Mouse (Mus musculus): ENCODE measurements at regions not wholly inside any gene's neighbourhood (a gene's known extent, or its start where the extent isn't known, plus 50 kb on each side); places are given as distances from the start of the nearest gene placed in this dataset.

DNA sequence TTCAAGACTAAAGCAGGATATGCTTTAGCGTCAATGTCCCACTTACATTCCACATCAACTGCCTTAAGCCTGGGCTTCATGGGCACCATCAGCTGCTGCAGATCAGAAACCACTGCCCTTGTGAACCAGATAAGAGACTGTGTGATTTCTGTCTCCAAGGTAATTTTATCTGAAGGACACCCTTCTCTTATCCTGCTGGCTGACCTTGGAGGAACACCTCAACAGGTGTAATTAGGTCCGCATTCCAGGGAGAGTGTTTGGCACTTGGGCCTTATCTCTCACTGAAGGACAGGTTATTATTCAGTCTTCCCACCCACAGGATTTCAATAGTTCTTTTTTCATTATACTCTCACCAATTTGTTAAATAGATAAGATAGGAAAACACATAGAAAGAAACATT is 583.1 kb upstream of the Kdm8 start:
- no peak for DNase-seq (ENCODE audit: low spot score)

DNA sequence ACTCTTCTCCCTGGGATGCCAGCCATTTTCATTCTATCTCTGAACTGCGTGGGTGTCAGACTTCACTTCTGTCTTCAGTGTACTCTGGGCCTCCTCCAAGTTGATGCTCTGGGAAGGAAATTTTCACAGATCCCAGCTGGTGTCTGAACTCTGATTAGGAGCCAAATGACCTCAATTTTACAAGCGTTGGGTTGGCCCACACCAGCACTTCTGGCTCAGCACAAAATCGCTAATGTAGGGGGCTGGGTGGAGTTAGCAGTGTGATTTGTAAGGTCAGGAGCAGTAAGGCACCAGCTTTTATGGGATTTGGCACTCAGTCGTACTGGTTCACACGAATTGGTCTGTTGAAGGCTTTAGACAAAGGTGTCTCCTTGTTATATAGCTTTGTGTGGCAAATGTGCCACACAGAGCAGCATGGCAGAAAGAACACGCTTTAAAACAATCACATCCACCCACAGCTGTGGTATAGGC is 576.3 kb upstream of the Kdm8 start:
- DNase-seq (ENCODE audit: low spot score): no peak

DNA sequence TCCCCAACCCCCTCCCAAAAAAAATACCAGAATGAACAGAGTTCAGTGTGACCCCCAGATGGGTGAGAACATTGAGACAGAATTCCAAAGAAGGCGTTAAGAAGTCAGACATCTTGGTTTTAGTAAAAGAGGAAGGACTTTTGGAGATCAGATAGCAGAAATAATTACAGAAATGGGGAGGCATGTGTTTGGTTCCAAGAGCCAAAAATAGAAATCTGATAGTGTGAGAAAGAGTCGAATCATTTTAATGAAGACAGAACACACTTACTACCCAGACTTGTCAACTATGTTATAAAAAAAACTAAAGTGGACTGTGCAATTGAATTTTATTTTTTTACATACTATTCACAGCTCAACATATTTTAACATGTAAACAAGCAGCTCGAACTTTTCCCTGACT is 575.9 kb upstream of the Kdm8 start:
- no peak for DNase-seq (ENCODE audit: low spot score)

DNA sequence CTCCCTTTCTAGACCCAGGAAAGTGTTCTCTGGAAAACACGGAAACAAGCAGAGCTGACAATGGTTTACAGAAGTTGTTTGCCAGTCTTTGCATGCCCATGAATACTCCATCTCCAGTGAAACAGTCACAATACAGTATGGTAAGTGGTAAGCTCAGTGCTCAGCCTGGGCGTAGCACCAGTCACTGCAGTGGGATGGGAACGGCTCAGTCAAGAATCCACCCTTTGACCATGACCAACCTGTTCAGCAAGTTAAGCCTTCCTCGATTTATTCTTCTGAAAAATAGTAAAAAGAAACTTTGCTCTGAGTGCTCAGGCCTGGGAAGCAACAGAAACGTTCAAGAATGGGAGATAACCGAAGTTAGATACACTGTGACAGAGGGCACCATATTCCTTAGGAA is 563.7 kb upstream of the Kdm8 start:
- no peak for DNase-seq (ENCODE audit: low spot score)

DNA sequence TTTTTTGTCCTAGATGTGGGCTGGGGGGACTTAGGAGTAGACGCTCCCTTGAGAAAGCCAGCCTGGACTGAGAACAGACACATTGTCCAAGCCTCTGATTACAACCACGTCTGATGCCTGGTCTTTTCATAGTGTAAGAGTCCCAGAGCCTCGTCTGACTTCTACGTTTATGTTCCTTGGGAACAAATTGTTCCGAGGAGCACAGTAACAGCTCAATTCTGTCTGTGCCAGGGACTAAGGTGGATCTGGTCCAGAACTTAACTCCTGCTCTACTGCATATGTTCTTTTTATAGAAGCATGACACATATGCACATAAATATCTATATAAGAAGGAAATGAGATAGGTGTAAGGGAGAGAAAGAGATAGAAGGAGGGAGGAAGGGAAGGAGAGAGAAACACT is 537.2 kb upstream of the Kdm8 start:
- DNase-seq (ENCODE audit: low spot score): no peak

DNA sequence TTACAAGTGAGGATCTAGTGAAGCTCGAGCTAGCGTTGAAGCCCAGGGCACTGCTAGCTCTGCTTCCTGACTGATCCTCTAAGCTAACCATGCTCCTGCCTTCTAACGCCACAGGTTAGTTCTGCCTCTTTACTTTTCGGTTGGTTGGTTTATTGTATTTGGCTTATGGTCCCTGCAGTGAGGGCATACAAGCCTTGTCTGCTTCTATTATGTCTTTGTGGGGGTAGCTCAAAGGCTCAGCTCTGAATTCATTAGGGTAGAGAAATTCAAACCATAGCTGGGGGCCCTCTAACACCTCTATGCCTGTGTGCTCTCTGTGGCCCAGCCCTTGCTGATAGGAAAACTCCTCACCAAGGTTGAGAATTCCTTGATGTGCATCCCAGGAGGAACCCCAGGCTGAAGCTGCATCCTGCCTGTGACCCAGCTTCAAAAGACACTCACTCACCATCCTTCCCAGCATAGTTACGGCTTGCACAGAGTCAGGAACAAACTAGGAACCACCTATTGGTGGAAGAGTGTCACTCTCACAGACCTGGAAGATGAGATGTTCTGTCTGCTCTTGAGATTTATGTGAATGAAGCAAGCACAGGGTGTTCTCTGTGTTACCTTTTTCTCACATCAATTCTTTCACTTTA is 536.7 kb upstream of the Kdm8 start:
- DNase-seq (ENCODE audit: low spot score): no peak

DNA sequence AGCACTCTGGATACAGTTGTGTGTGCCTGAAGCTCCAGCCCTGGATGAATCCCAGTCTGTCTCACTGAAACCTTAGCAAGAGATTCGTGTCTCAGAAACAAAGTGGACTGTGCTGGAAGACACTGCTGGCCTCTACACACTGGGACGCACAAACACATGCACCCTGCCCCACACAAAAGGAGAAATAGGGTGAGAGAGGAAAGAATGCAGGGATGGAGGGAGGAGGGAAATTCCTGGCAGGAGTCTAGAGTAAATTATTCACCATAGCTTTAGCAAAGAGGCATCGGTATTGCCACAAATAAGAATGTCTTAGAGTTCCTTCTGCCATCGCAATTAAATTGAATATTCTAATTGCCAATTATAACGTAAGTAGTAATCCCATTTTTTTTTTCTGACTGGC is 530.4 kb upstream of the Kdm8 start:
- no peak for DNase-seq (ENCODE audit: low spot score)

DNA sequence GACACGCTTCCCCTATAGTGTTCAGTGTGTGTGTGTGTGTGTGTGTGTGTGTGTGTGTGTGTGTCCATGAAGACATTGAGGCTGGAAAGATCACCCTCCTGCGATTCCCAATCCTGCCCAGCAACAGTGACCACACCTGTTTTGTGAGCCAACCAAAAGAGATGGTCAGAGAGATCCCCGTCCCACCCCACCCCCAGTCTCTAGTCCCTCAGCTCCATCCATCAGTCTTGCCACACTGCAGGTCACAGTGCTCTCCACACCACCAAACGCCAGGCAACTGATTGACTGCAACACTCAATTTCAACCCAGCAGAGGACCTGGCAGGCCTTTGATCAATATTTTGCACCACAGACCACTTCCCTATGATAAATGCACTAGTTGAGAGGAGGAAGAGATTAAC is 530.0 kb upstream of the Kdm8 start:
- no peak for DNase-seq (ENCODE audit: low spot score)

DNA sequence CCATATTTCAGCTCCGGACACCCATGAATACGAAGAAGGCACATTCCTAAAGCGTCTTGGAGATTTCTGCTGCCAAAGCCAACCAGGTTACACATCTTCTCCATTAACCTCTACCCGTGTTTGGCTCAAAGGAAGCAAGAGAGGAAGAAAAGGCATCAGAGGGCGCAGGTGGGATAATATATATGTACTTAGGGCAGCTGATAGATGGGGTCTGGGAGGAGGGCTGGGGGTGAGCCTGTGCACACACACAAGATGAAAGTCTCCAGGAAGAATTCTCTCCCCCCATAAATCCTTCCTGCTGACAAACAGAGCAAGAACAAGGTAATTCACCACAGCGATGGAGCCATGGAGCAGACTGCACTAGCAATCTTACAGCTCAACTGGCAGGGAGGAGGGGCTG is 529.5 kb upstream of the Kdm8 start:
- no peak for DNase-seq (ENCODE audit: low spot score)

DNA sequence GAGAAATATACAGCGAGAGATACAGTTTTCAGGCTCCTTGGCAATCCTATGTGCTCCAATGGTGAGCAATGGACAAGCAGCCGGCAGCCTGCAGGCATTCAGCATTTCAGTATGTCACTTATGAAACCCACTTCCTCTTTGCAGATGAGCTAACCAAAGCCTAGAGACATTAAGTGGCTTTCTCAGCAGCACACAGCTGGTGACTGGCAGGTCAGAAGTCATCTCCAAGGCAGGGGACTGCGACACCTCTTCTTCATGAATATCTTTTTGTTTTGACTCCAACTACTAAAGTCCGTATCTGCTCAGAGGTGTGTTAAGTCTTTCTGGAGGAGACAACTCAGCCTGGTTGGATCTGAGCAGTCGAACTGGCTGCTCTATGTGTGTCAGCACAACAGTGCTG is 528.8 kb upstream of the Kdm8 start:
- no peak for DNase-seq (ENCODE audit: low spot score)

DNA sequence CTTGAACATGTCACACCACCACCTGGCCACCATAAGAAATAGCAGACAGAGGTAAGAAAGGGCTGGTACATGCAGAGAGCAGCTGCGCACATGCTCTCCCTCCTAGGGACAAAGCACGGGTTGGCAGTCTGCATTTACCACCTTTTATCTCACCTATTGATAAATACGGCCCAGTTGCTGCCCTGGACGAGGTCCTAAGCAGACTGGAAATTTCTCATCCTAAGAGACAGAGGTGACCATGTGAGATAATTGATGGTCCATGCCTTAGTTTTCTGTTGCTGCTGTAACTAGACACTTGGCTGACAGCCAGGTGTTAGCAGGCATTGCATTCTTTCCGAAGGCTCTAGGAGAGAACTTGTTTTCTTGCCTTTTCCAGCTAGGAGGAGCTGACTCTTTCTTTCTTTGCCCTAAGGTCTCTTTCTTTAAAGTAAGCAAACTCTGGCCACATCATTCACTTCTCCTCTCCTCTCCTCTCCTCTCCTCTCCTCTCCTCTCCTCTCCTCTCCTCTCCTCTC is 526.8 kb upstream of the Kdm8 start:
- DNase-seq (ENCODE audit: low spot score): no peak

DNA sequence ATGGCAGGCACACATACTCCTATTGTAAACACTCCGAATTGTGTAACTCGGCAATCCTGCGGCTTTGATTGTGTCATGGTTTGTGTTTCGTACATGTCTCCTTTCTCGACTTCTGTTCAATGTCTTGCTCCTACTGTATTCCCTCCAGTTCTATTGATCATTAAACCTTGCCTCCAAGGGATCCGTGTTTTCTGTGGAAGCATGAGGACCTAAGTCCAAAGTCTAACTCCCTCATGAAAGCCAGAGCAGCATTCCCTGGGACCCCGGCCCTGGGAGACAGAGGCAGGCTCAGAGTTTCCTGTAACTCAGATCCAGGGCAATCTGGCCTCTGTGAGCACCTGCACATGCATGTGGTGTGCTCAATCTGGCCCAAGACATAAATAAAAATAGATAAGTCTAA is 521.7 kb upstream of the Kdm8 start:
- no peak for DNase-seq (ENCODE audit: low spot score)

DNA sequence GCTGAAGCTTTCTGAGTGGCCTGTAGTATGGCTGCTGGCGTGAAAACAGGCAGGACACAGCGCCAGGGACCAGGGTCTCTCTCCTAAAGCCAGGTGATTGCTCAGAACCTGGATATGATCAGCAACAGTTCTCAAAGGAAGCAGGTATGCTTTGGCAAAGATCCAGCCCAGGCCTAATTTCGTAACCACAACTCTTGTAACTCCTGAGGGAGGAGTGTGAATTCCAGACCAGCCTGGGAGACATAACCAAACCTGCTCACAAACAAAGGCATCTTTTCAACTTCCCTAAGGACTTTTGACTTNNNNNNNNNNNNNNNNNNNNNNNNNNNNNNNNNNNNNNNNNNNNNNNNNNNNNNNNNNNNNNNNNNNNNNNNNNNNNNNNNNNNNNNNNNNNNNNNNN is 510.9 kb upstream of the Kdm8 start:
- DNase-seq (ENCODE audit: low spot score): no peak

DNA sequence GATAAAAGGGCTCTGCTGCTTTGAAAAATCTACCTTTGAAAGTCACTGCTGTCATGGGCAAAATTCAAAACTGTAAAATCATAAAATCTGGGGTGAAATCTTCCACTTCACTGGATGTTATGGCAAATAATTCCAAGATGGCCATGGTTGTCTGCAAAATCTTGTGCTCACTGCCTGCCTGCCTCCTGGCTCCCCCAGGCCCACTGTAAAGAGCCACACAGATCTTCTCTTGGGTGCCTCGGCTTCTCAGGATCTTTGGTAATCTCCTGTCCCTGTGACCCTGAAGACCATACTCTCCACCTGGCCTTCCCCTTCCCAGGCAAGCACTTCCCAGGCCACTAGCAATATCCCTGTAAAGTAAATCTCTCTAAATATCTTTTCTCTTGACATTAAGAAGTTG is 505.1 kb upstream of the Kdm8 start:
- no peak for DNase-seq (ENCODE audit: low spot score)

DNA sequence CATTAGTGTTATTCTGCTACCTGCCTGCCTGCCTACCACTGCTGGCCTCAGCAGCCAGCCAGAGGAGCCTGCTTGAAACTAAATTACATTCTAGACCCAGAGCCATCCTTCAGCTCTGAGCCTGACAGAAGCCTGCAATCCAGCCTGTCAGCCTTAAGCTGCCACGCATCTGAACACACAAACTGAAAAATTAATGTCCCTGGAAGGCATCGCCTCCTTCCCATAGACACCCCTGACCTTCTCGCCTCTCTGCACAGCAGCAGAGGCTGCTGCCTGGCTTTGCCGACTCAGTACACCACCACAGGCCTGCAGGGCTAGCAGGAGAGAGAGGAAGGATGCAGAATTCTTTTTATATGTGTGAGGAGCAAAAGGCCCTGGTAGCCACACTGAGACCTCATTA is 502.9 kb upstream of the Kdm8 start:
- no peak for DNase-seq (ENCODE audit: low spot score)

DNA sequence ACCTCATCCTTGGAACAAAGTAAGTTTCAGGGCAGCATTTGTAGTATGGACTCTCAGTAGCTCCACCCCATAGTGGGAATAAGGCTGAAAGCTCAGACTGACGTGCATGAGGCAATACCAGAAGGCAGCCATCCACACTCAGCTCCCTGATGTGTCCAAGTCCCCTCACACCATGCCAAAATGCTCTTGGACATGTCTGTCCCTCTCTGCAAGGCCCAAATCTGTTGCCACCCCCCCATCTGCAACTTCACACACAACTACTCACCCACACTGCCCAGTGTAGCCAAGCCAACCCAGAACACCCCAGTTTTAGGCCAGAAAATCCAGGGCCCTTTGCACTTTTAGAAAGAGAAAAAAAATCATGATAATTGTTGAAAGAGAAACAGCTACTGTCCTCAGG is 498.1 kb upstream of the Kdm8 start:
- DNase-seq (ENCODE audit: low spot score): no peak

DNA sequence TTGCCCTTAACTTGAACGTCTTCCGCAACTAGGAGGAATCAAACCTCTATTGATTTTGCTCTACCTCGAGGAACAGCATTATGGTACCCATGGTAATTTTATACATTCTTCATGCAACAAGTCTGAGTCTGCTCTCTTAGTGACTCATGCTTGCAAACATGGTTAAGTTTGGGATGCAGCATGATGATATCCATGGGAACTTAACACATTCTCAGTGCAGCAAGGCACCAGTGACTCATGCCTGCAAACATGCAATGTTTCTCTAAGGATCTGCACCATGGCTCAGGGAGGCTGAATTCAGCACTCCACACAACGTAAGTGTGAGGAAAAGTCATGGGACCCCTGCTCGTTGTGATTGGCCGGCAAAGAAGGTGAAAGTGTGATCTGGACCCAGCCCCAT is 487.1 kb upstream of the Kdm8 start:
- no peak for DNase-seq (ENCODE audit: low spot score)

DNA sequence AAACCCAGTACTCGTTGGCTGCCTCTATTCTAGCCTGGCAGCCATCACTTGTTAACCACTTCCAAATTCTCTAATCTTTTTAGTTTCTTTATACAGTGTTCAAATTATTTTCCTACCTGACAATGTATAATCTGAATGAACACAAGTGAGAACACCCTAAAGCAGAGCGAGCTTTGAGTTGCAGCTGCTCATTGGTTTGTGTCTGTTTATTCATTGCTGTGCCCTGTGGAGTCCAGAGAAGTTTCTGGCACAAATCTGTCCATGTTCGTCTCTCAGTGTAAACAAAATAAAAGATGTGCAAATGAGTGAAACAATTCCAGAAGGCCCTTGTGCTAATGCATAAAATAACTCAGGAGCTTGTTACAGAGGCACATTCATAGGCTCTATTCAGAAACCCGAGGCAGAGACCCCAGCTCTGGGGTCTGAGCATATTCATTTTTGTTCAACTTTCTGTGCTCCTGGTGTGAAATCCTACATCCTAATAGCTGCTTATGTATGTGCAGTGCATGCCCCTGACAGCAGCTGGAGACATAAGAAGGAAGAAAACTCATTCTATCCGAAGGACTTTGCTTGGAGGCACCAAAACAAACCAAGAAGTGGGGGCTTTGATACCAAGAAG is 469.5 kb upstream of the Kdm8 start:
- DNase-seq (ENCODE audit: low spot score): no peak

DNA sequence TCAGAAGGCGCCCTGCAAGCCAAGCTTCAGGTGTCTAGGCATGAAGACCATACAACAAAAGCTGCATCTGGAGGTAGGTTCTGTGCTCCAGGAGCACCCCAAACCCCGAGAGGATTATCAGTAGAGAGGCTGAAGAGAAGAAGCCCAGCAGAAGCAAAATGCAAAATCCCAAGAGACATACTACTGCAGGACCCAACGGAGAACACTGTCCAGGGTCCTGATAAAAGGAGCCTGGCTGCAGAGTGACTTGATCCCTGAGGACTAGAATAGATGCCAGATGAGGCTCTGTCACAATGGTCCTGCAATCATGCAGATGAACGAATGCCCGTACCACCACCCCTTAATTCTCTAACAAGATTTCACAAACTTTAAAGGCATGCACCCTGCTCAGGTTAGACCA is 455.0 kb upstream of the Kdm8 start:
- no peak for DNase-seq (ENCODE audit: low spot score)

DNA sequence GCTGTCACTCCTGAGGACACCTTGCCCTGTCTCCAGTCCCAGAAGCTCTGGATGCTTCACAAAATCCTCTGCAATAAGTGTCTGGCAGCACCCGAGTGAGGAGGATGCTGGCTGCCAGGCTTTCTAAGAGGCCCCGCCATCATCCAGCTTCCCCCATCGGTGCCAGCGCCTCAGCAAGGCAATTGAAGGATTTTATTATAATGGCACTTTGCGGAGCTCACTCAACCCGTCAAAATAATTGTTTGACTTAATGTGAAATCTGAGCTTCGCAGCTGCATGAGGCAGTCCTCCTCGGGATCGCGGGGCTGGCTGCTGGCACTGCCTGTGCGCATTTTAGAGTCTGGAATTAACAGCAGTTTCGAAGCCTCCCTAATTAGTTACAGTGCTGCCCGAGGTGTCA is 453.8 kb upstream of the Kdm8 start:
- no peak for DNase-seq (ENCODE audit: low spot score)

DNA sequence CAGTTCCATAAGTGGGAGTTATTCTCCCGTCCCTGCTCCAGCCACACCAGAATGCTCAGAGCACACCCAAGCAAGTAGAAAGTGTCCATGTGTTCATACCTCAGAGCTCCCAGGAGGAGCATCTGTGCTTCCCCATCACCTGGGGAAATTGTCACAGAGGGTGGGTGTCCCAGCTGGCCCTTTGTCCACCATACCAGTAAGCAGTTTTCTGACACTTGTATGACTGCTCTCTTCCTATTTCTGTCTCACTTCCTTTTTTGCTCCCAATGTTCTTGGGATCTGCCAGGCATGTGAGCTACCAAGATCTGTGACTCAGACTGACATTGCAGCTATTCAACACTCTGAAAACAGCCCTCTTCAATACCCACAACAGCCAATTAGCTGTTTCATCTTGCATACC is 447.9 kb upstream of the Kdm8 start:
- no peak for DNase-seq (ENCODE audit: low spot score)

DNA sequence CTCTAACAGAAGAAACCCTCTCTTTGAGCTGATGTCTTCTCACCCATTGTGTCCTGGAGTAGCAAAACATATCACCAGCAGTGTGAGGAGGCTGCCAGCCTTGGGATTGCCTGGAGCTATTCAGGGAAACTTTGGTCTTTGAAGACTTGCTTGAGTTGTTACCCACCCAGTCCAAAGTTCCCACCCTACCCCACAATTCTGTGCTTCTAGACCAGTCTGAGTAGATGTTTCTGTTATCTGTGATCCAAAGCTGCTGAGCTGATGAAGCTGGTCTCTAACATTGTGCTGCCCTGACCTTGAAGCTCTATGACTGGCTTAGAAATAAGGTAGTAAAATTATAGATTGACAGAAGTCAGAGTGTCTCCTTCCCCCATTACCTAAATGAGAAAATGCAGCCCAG is 443.8 kb upstream of the Kdm8 start:
- DNase-seq (ENCODE audit: low spot score): no peak

DNA sequence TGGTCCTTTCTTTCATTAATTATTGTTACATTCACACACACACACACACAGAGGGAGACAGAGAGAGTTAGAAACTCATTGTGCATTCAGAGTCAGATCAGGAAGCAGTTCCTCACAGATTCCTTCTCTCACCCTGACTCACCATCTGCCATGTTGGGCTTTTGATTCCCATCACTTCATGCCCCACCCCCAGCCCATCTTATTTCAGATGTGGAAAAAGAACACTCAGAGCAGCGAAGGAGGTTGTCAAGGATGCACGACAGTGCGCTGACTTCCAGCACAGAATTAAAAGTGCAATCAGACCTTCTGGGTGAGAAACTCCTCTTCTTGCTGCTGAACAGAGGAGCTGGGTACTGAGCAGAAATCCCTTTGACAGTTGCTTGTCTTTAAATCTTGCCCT is 438.8 kb upstream of the Kdm8 start:
- DNase-seq (ENCODE audit: low spot score): no peak

DNA sequence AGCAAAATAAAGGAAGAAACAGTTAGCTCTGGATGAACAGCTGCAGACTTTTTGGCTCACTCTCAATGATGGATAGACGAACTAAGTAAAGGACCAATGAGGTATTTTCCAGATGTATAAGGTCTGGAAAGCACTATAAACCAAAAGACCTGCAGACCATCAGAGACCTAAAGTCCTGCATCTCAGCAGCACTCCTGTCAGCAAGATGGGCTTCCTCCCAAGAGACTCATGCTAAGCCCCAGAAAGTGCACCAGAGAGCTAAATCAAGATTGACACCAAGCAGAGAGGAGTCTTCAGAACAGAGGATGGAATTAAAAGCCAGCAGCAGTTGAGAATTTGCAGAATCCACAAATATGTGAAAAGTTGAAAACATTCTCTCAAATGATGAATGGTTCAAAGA is 425.2 kb upstream of the Kdm8 start:
- DNase-seq (ENCODE audit: low spot score): no peak
